Mouse (Mus musculus) megakaryocyte, embryonic 14.5 days (primary cell): ENCODE measurements around the gene Gm20388.

Source experiments
- FLI1 ChIP-seq: IDR thresholded peaks from 2 replicates; pipeline ENCODE4 v1.6.1; 2012; ENCODE audit warnings: low read length, inconsistent platforms, mixed read lengths
- GATA1 ChIP-seq: IDR thresholded peaks from 3 replicates; pipeline ENCODE4 v1.6.1; 2012; ENCODE audit warnings: mixed read lengths, low read length, inconsistent platforms, borderline replicate concordance

- TF ChIP-seq FLI1: no peak
- TF ChIP-seq GATA1: no peak
Measured at GRCm38 (mm10) chr8:122157689-122158088, 2247.0 kb downstream of the Gm20388 start.
